23 mouse cellular contexts compared by ENCODE assay signal in genomic region chr15:89585631-89586030, GRCm38 (mm10). TPM values are rescaled to one million over a fixed set of nuclear protein-coding genes. Genes with fewer than 3 reads are reported as not detected.
DNase-seq lines count a peak whose midpoint lies in the region; ATAC-seq lines count a peak whose summit lies in the region.
"Had no signal": no experiment of that assay in that cellular context is flagged by ENCODE, and none has a peak within 500 bp of the region (broad histone marks: within the 10 kb centered on the region; RNA-seq: fewer than 3 reads in every experiment).

No protein-coding gene starts in this region.

- peaks cover 4% of the 10 kb centered on the region for H3K4me1 ChIP-seq in midbrain, embryonic 11.5 days (ENCODE audit: control insufficient read depth, insufficient read depth, low read length)
- H3K4me1 ChIP-seq in midbrain, embryonic 13.5 days (replicated peaks), result peaks cover 7% of the 10 kb centered on the region
- H3K4me1 ChIP-seq in brown adipose tissue, adult 24 weeks (ENCODE audit: control insufficient read depth, insufficient read depth, insufficient read length, low read length), result peaks cover 7% of the 10 kb centered on the region; the same call in 1 of the 2 replicates

- intact Hi-C loops in heart, postnatal 25 days (cut with DNase I), result no loop called here
- intact Hi-C loops in left cerebral cortex, postnatal 36 days (cut with DNase I), result no loop called here

- no peaks in the 10 kb centered on the region for H3K9me3 ChIP-seq in midbrain, embryonic 11.5 days (ENCODE audit: control insufficient read depth, low read length)
- H3K9me3 ChIP-seq in midbrain, embryonic 13.5 days, result no peaks in the 10 kb centered on the region
- H3K9me3 ChIP-seq: embryonic facial prominence, embryonic 10.5 days; embryonic facial prominence, embryonic 12.5 days; forebrain, embryonic 10.5 days; forebrain, embryonic 12.5 days had no signal

- H3K4me3 ChIP-seq in midbrain, embryonic 11.5 days (ENCODE audit: low read depth, low read length), result no peak overlapping the region
- H3K4me3 ChIP-seq in midbrain, embryonic 13.5 days (replicated peaks), result no peak overlapping the region
- H3K4me3 ChIP-seq in brown adipose tissue, adult 24 weeks (ENCODE audit: insufficient read depth, low read depth, low read length), result no peak overlapping the region
- H3K4me3 ChIP-seq: embryonic facial prominence, embryonic 10.5 days; embryonic facial prominence, embryonic 12.5 days; forebrain, embryonic 10.5 days; forebrain, embryonic 12.5 days had no signal

- 93% methylated on average over 11 of the region's 11 CpGs for WGBS in midbrain, embryonic 11.5 days
- 91% methylated on average over 11 of the region's 11 CpGs for WGBS in midbrain, embryonic 13.5 days

- no peak overlapping the region for H3K27ac ChIP-seq in midbrain, embryonic 11.5 days (ENCODE audit: low read depth, low read length)
- H3K27ac ChIP-seq in midbrain, embryonic 13.5 days, result no peak overlapping the region
- H3K27ac ChIP-seq in brown adipose tissue, adult 24 weeks (replicated peaks; ENCODE audit: low read depth, low read length), result peak overlapping the region; percentile 67
- H3K27ac ChIP-seq: embryonic facial prominence, embryonic 10.5 days; embryonic facial prominence, embryonic 12.5 days; forebrain, embryonic 10.5 days; forebrain, embryonic 12.5 days had no signal

- DNase-seq in heart, adult 11 months, result peak; percentile 91
- no peak for DNase-seq in heart, postnatal 25 days (ENCODE audit: low spot score)
- peak; percentile 79 for DNase-seq in midbrain, embryonic 11.5 days (ENCODE audit: low spot score, missing footprints)
- DNase-seq in left cerebral cortex, postnatal 36 days (ENCODE audit: low spot score in 2 of 2), result no peak
- DNase-seq: adrenal gland, adult 2 months; adrenal gland, postnatal 10 days; adrenal gland, postnatal 25 days; cerebellum, adult 11-12 months; cerebellum, adult 2 months; cerebellum, adult 9-10 months; cerebellum, postnatal 10 days had no signal

- H3K27me3 ChIP-seq in midbrain, embryonic 11.5 days (ENCODE audit: control insufficient read depth, insufficient read depth, low read length), result no peaks in the 10 kb centered on the region
- no peaks in the 10 kb centered on the region for H3K27me3 ChIP-seq in midbrain, embryonic 13.5 days
- H3K27me3 ChIP-seq: embryonic facial prominence, embryonic 12.5 days; forebrain, embryonic 12.5 days had no signal

- H3K9ac ChIP-seq in midbrain, embryonic 11.5 days (ENCODE audit: low read length), result no peak overlapping the region
- no peak overlapping the region for H3K9ac ChIP-seq in midbrain, embryonic 13.5 days (replicated peaks)
- H3K9ac ChIP-seq: embryonic facial prominence, embryonic 12.5 days; forebrain, embryonic 12.5 days had no signal

- no peak overlapping the region for H3K4me2 ChIP-seq in midbrain, embryonic 11.5 days
- H3K4me2 ChIP-seq in midbrain, embryonic 13.5 days (replicated peaks), result no peak overlapping the region
- H3K4me2 ChIP-seq: embryonic facial prominence, embryonic 12.5 days; forebrain, embryonic 12.5 days had no signal

- H3K36me3 ChIP-seq in midbrain, embryonic 11.5 days (ENCODE audit: control insufficient read depth, insufficient read depth, low read length), result no peaks in the 10 kb centered on the region; the same call in 1 of the 2 replicates
- peaks cover 55% of the 10 kb centered on the region for H3K36me3 ChIP-seq in midbrain, embryonic 13.5 days

- ATAC-seq in midbrain, embryonic 11.5 days (ENCODE audit: low FRiP score), result no peak
- no peak for ATAC-seq in midbrain, embryonic 13.5 days
- 0 out of 2 replicates have a peak, but pooled peaks have one; percentile 14 for ATAC-seq in erythroid progenitor cell, adult 5-6 weeks (replicated peaks; ENCODE audit: low FRiP score, poor library complexity, severe bottlenecking)
- ATAC-seq: forebrain, embryonic 14.5 days; forebrain, embryonic 16.5 days had no signal

RNA-seq across cellular contexts. Expression of gene Rabl2, which starts 6.1 kb away (rescaled TPM):
- total RNA-seq in heart, postnatal 25 days (2021), result 1 to 10 TPM; 3.5 to 7.5 TPM
- 84.3 and 87.3 TPM in 2 replicates for polyA plus RNA-seq in midbrain, embryonic 11.5 days (2014; fragmentation: Nextera tagmentation; extraction: Ambion mirVana)
- 70.8 and 80.3 TPM in 2 replicates for polyA plus RNA-seq in midbrain, embryonic 13.5 days (2015; fragmentation: Nextera tagmentation; extraction: Ambion mirVana)
- polyA plus RNA-seq in brown adipose tissue, adult 24 weeks (2012; ENCODE audit: insufficient read depth, insufficient read length, missing spikeins), result 2.7 and 4.4 TPM in 2 replicates
- total RNA-seq in erythroid progenitor cell, adult 5-6 weeks (2015; ENCODE audit: low replicate concordance), result not detected in 2 replicates
- 4.4 TPM in 1 of 2 replicates, not detected in the other for total RNA-seq in erythroid progenitor cell, adult 5-6 weeks (2017; ENCODE audit: low replicate concordance)
- total RNA-seq in left cerebral cortex, postnatal 36 days (2021), result 10 to 100 TPM; 30.4 to 42.5 TPM

RNA-seq across cellular contexts. Expression of gene Acr, which starts 17.5 kb away (rescaled TPM):
- total RNA-seq in heart, postnatal 25 days (2021), result under 1 TPM in 1 of 2 experiments, not detected in 1; 0.36 TPM
- 0.42 and 0.43 TPM in 2 replicates for polyA plus RNA-seq in midbrain, embryonic 11.5 days (2014; fragmentation: Nextera tagmentation; extraction: Ambion mirVana)
- 2.5 and 2.6 TPM in 2 replicates for polyA plus RNA-seq in midbrain, embryonic 13.5 days (2015; fragmentation: Nextera tagmentation; extraction: Ambion mirVana)
- not detected in 2 replicates for polyA plus RNA-seq in brown adipose tissue, adult 24 weeks (2012; ENCODE audit: insufficient read depth, insufficient read length, missing spikeins)
- total RNA-seq in erythroid progenitor cell, adult 5-6 weeks (2015; ENCODE audit: low replicate concordance), result not detected in 2 replicates
- not detected in 2 replicates for total RNA-seq in erythroid progenitor cell, adult 5-6 weeks (2017; ENCODE audit: low replicate concordance)
- total RNA-seq in left cerebral cortex, postnatal 36 days (2021), result 1 to 10 TPM in 1 of 2 experiments, under 1 TPM in 1; 0.91 to 2.3 TPM
- total RNA-seq: ES-E14, MEL had no signal
- polyA plus RNA-seq: C2C12; embryonic facial prominence, embryonic 10.5 days had no signal

Comparison
In these comparisons a context has a peak if more than half of its experiments do, and no peak if none do; other contexts are left out.
1. DNase-seq: peak in heart, adult 11 months (single experiment) and midbrain, embryonic 11.5 days (single experiment); none in heart, postnatal 25 days (single experiment) and left cerebral cortex, postnatal 36 days (0 of 2).